Mouse (Mus musculus): Measurements from ENCODE around the gene Nck2. TPM values are rescaled to one million over a fixed set of nuclear protein-coding genes. Genes with fewer than 3 reads are reported as not detected.

The Nck2 gene
- 34.9 and 36.3 TPM in 2 replicates for polyA plus RNA-seq (2015; fragmentation: Nextera tagmentation; extraction: Ambion mirVana)

DNA sequence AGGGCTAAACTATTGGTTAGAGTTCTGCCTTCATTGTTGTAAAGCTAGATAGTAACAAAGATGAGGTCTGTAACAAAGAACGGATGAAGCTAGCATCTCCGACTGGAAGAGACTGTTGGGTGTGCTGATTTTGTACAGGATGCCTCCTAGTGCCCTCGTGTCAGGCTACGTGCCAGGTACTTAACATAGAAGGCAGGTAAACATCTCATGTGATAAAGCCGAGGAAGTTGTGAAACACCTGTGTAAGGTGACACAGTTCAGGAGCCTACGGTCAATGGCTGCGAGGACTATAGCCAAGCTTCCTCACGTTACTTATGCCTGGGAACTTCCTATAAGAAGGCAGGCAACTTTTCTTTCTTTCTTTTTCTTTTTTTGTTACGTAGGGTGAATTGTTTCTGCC, at the start of gene Nck2:
Gene Nck2 (plus strand): TSS at position 49 of the 400 bp plus-strand sequence.
- WGBS = 10% methylated on average over 9 of the region's 9 CpGs
- H3K27me3 ChIP-seq = 0 out of 2 replicates have a peak, but pooled peaks cover 2% of the 10 kb centered on the region
- peak within 1 kb of the TSS; percentile 88 for H3K27ac ChIP-seq

DNA sequence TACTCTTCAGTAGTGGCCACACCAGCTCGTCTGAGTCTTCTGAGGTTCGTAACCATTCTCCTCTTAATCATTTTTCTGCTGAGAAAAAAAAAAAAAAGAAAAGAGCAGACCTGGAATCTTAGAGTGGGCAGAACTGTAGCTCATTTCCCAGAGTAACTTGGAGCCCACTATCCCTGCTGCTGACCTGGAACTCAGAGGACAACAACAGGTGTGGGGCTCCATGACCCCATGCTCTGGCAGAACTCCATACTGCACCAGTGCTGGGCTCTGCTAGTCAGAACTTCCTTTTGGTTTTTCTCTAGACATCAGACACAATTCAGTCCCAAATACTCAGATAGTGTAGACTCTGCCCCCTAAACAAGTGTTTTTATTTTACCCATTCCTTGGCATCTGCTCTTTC, 49.3 kb upstream of the Nck2 start:
- no peak overlapping the region for H3K4me2 ChIP-seq
- H3K27ac ChIP-seq = no peak overlapping the region
- no peaks in the 10 kb centered on the region for H3K9me3 ChIP-seq (replicated peaks)
- H3K36me3 ChIP-seq (ENCODE audit: poor library complexity, severe bottlenecking) = no peaks in the 10 kb centered on the region
- no peak overlapping the region for H3K4me3 ChIP-seq
- no peaks in the 10 kb centered on the region for H3K4me1 ChIP-seq
- WGBS = 88% methylated on average over 2 of the region's 2 CpGs
- H3K27me3 ChIP-seq = no peaks in the 10 kb centered on the region
- H3K9ac ChIP-seq = no peak overlapping the region
- no peak for ATAC-seq

More for the DNA sequence above, at the start of gene Nck2:
- no peak for ATAC-seq
- H3K9ac ChIP-seq = peak within 1 kb of the TSS; percentile 96
- H3K4me3 ChIP-seq = peak within 1 kb of the TSS; percentile 94
- no peaks in the 10 kb centered on the region for H3K9me3 ChIP-seq (replicated peaks)
- peak within 1 kb of the TSS; percentile 84 for H3K4me2 ChIP-seq
- H3K4me1 ChIP-seq = peaks cover 32% of the 10 kb centered on the region
- no peaks in the 10 kb centered on the region for H3K36me3 ChIP-seq (ENCODE audit: poor library complexity, severe bottlenecking)

DNA sequence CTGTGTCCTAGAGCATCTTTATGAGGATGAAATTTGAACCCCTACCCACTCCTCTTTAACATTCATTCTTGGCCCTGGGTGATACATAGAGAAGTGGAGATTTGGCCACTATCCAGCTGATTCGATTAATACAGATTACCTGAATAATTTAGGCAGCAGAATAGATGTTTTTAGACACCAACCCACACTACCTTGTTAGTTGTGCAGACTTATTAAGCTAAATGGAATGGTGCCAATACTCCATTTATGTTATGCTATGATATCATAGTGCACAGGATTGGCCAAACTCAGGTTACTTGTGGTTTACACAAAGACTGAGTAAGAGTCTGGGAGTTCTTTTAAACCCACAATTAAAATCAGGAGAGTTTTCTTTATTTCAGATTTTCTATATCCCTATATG, 48.6 kb upstream of the Nck2 start:
- Histone ChIP-seq H3K4me2 (no peak overlapping the region), H3K4me1 (no peaks in the 10 kb centered on the region), H3K27me3 (no peaks in the 10 kb centered on the region), H3K9ac (no peak overlapping the region), H3K9me3 (replicated peaks) (no peaks in the 10 kb centered on the region), H3K36me3 (ENCODE audit: poor library complexity, severe bottlenecking) (no peaks in the 10 kb centered on the region), H3K27ac (no peak overlapping the region), H3K4me3 (no peak overlapping the region)
- no peak for ATAC-seq
- WGBS = 71% methylated on average over 1 of the region's 1 CpGs

DNA sequence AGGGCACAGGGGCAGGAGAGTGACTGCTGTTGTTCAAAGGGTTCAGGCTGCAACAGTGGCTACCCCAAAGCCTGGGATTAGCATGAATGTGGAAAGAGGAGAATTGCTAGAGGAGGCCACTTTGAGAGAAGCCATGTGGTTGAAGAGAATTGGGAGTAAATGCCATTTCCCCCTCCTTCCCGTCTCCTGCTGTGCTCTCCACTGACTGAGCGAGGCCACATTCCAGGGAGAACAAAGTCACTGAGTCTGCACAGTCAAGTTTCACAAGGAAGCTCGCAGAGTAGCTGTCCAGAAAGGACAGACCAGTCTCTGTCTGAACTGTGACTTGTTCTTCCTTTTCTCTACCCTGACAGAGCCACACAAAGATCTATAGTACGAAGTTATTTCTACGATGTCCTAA, 47.9 kb upstream of the Nck2 start:
- no peak for ATAC-seq
- Histone ChIP-seq H3K36me3 (ENCODE audit: poor library complexity, severe bottlenecking) (no peaks in the 10 kb centered on the region), H3K27me3 (no peaks in the 10 kb centered on the region), H3K4me1 (no peaks in the 10 kb centered on the region), H3K9ac (no peak overlapping the region), H3K4me2 (no peak overlapping the region), H3K4me3 (no peak overlapping the region), H3K9me3 (replicated peaks) (no peaks in the 10 kb centered on the region), H3K27ac (no peak overlapping the region)
- 36% methylated on average over 5 of the region's 5 CpGs for WGBS

DNA sequence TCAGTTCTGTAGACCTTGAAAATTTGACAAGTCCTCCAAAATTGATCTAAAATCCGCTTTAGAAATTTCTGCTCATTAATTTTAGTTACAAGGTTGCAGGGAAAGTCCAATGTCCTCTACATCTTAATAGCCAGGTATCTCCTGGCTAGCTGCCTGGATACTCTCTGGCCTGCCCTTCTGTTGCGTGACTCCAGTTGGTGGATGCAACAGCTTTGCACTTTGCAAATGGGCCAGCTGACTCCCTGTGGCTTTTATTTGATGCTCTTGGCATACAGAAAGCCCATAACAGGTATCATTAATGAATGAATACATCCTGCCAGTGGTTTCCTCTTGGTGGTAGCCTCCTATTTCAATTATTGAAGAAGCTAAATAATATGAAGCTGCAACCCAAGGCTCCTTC, 47.3 kb upstream of the Nck2 start:
- Histone ChIP-seq H3K4me1 (no peaks in the 10 kb centered on the region), H3K4me2 (no peak overlapping the region), H3K36me3 (ENCODE audit: poor library complexity, severe bottlenecking) (no peaks in the 10 kb centered on the region), H3K27ac (no peak overlapping the region), H3K4me3 (no peak overlapping the region), H3K9ac (no peak overlapping the region), H3K9me3 (replicated peaks) (no peaks in the 10 kb centered on the region), H3K27me3 (no peaks in the 10 kb centered on the region)
- no peak for ATAC-seq
- WGBS = 91% methylated on average over 2 of the region's 2 CpGs

DNA sequence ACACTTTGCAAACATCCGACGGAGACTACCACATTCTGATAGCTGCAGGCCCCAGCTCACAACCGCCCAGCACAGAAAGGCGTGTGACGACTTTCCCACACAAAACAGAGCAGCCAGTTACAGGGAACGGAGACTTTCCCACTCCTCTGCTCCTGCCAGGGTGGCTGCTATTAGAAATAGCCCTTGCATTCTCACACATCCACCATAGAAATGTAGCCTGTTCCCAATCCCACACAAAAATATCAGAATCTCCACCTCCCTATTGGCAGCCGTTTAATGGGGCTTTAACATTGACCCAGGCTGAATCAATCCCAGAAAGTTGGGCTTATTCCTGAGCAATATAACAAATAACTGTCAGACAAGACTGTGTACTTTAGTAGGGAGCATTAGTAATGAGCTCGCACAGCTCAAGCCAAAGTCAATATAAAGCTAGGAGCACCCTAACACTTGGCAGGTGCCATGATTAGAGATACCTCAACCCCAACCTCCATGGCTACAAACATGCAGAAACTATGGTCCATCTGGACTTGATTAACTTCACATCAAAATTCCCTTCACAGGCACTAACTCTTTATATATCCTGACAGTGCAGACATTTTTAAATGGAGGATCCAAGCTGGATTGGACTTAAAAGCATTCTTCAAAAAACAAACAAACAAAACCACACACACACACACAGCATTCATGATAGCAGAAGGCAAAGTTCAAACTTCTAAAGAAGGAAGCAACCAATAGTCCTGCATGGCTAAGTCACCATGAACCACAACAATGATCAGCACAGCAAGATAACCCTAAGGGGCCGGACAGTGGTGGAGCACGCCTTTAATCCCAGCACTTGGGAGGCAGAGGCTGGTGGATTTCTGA, 45.4 kb upstream of the Nck2 start:
- no peak overlapping the region for H3K4me3 ChIP-seq
- H3K36me3 ChIP-seq (ENCODE audit: poor library complexity, severe bottlenecking) = no peaks in the 10 kb centered on the region
- H3K27ac ChIP-seq = no peak overlapping the region
- 91% methylated on average over 10 of the region's 10 CpGs for WGBS
- no peaks in the 10 kb centered on the region for H3K9me3 ChIP-seq (replicated peaks)
- H3K4me1 ChIP-seq = no peaks in the 10 kb centered on the region
- no peak overlapping the region for H3K4me2 ChIP-seq
- ATAC-seq = no peak
- H3K9ac ChIP-seq = no peak overlapping the region
- no peaks in the 10 kb centered on the region for H3K27me3 ChIP-seq

DNA sequence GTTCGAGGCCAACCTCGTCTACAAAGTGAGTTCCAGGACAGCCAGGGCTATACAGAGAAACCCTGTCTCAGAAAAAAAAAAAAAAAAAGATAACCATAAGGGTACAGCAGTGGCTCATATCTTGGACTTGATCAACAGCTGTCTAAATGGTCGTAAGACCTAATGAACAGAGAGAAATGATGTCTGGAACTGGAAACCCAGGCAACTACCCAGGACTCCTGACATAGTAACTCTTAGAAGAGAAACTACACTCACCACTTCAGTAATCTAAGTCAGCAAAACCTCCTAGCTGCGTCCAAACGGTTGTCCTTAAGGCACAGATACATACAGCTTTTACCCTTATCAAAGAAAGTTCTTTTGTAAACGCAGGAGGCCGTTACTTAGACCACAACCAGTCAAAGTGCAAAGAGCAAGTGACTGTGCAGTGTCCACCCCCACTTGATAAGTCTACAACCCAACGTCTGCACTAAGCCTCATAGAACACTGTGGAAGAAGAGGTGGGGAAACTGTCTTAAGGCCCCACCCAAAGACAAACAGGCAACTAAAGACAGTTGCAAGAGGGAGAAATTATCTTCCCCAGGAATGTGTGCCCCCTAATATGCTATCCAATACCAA, 44.7 kb upstream of the Nck2 start:
- H3K27me3 ChIP-seq = no peaks in the 10 kb centered on the region
- H3K9ac ChIP-seq = no peak overlapping the region
- no peak overlapping the region for H3K4me2 ChIP-seq
- no peak overlapping the region for H3K27ac ChIP-seq
- no peaks in the 10 kb centered on the region for H3K9me3 ChIP-seq (replicated peaks)
- no peaks in the 10 kb centered on the region for H3K36me3 ChIP-seq (ENCODE audit: poor library complexity, severe bottlenecking)
- H3K4me3 ChIP-seq = no peak overlapping the region
- ATAC-seq = no peak
- H3K4me1 ChIP-seq = no peaks in the 10 kb centered on the region
- 87% methylated on average over 8 of the region's 8 CpGs for WGBS

DNA sequence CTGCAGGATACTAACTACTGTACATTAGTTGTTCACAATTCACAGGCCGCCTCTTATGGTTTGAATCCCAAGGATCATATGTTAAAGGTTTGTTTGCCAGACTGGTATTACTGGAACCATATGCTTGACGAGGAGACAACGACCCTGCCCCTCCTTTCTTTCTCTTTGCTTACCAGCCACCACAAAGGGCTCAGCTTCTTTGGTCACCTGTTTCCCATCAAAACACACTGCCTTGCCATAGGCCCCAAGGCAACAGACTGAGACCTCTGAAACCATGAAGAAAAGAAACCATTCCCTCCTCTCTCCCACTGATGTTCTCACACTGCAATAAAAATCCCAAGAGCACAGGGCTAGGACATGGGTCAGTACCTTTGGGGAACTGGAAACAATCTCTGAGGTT, 43.7 kb upstream of the Nck2 start:
- no peak overlapping the region for H3K9ac ChIP-seq
- H3K9me3 ChIP-seq (replicated peaks) = no peaks in the 10 kb centered on the region
- no peaks in the 10 kb centered on the region for H3K36me3 ChIP-seq (ENCODE audit: poor library complexity, severe bottlenecking)
- no peak overlapping the region for H3K4me3 ChIP-seq
- no peaks in the 10 kb centered on the region for H3K4me1 ChIP-seq
- H3K27me3 ChIP-seq = no peaks in the 10 kb centered on the region
- no peak overlapping the region for H3K4me2 ChIP-seq
- WGBS = 80% methylated on average over 3 of the region's 3 CpGs
- no peak overlapping the region for H3K27ac ChIP-seq
- no peak for ATAC-seq

DNA sequence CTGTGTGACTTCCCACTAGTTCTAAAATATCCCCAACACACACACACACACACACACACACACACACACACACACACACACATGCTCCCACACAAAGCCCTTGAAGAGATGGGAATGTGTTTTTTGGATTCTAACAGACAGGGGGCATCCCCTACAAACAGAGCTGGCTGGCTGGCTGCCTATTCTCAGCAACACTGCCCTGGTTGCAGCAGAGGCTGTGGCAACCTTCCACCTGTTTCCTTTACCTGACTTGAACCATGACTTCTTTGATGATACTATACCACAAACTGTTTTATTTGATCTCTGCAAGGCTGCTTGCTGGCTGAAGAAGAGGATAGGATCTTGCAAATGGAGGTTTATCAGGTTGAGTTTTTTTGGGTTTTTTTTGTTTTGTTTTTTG, 41.0 kb upstream of the Nck2 start:
- Histone ChIP-seq H3K4me1 (no peaks in the 10 kb centered on the region), H3K27ac (no peak overlapping the region), H3K27me3 (no peaks in the 10 kb centered on the region), H3K9me3 (replicated peaks) (no peaks in the 10 kb centered on the region), H3K4me3 (no peak overlapping the region), H3K9ac (no peak overlapping the region), H3K36me3 (ENCODE audit: poor library complexity, severe bottlenecking) (no peaks in the 10 kb centered on the region), H3K4me2 (no peak overlapping the region)
- no peak for ATAC-seq

DNA sequence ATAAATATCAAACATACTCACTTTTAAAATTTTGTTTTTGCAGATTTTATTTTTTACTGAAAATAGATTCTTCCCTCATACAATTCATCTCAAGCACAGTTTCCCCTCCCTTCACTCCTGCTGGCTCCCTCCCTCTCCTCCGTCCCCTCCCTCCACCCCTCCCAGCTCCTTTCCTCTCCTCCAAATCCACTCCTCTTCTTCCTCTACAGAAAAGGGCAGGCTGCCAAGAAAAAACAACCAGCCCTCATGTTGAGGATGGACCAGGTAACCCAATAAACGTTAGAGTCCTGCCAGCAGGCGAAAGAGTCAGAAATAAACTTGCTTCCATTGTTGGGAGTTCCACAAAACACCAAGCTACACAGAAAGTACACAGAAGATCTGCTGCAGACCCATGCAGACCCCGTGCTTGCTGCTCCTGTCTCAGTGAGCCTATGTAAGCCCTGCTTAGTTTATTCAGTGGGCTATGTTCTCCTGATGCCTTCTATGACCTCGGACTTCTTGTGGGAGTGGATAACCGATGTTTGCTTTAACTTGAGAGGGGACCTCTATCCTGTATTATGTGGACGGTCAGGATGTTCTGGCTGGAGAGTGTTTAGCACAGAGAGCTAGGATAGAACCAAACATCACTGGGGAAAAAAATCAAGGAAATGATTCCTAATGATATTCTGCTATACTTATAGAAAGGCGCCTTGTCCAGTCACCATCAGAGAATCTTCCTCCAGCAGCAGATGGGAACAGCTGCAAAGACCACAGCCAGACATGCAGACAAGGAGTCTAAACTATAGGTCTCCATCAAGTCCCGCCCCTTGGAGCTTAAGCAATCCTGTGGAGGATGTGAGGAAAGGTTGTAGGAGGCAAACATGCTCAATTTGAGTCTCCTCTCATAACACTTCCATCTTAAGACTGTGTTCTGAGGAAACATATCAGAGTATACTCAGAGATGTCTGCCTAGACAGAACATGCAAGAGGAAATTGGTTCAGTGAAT, 39.4 kb upstream of the Nck2 start:
- Histone ChIP-seq H3K9ac (no peak overlapping the region), H3K9me3 (replicated peaks) (no peaks in the 10 kb centered on the region), H3K27ac (no peak overlapping the region), H3K36me3 (ENCODE audit: poor library complexity, severe bottlenecking) (no peaks in the 10 kb centered on the region), H3K27me3 (no peaks in the 10 kb centered on the region), H3K4me1 (no peaks in the 10 kb centered on the region), H3K4me3 (no peak overlapping the region), H3K4me2 (no peak overlapping the region)
- 66% methylated on average over 9 of the region's 9 CpGs for WGBS
- ATAC-seq = no peak

DNA sequence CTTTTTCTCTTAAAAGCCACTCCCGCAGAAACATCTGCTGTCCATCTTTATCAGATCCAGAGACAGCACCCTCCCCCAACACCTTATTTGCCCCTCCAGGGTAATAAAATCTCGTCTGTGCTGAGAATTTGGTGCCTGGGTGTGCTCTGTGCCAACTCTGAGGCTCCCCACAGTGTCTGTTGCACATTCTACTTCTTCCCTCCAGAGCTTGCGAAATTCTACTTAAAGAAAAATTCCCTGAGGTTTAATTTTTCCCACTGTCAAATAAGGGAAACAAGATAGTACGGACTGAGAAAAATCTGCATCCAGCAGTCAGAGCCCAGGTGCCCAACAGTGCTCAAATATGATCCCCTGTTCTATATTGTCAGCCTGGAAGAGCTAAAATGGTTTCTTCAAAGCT, 35.4 kb upstream of the Nck2 start:
- H3K9ac ChIP-seq = no peak overlapping the region
- 73% methylated on average over 4 of the region's 4 CpGs for WGBS
- no peaks in the 10 kb centered on the region for H3K4me1 ChIP-seq
- ATAC-seq = no peak
- H3K9me3 ChIP-seq (replicated peaks) = no peaks in the 10 kb centered on the region
- no peak overlapping the region for H3K27ac ChIP-seq
- H3K4me2 ChIP-seq = no peak overlapping the region
- H3K27me3 ChIP-seq = no peaks in the 10 kb centered on the region
- no peaks in the 10 kb centered on the region for H3K36me3 ChIP-seq (ENCODE audit: poor library complexity, severe bottlenecking)
- H3K4me3 ChIP-seq = no peak overlapping the region

DNA sequence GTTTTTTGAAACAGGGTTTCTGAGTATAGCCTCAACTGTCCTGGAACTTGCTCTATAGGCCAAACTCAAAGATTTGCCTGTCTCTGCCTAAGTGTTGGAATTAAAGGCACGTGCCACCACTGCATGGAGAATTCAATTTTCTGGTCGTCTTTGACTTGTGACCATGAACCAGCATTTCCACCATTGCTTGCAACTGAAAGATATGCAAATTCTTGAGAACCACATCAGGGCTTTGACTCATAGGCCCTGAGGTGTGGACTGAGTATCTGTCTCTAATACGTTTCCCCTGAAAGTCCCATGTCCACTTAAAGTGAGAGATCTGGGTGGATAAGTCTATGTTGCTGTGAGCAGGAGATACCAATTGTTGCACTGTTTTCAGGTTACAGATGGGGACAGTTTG, 31.6 kb upstream of the Nck2 start:
- Histone ChIP-seq H3K4me1 (no peaks in the 10 kb centered on the region), H3K4me3 (no peak overlapping the region), H3K4me2 (no peak overlapping the region), H3K9ac (no peak overlapping the region), H3K27me3 (no peaks in the 10 kb centered on the region), H3K36me3 (ENCODE audit: poor library complexity, severe bottlenecking) (no peaks in the 10 kb centered on the region), H3K9me3 (replicated peaks) (no peaks in the 10 kb centered on the region), H3K27ac (no peak overlapping the region)
- WGBS = 83% methylated on average over 3 of the region's 3 CpGs
- no peak for ATAC-seq
